Mouse (Mus musculus) cortical plate, adult 2 months (tissue): Measurements from ENCODE around the gene Necab3.

Experiments
- CTCF ChIP-seq: fragments of 200-500 bp; IDR thresholded peaks from 2 replicates; pipeline ENCODE4 v1.5.1; 2011; ENCODE audit warnings: mild to moderate bottlenecking, control low read depth, low read length; ENCODE audit not compliant: insufficient read depth; ENCODE audit errors: extremely low read depth
- POLR2A ChIP-seq: fragments of 200-500 bp; IDR thresholded peaks from 2 replicates; pipeline ENCODE4 v1.6.1; 2011; ENCODE audit warnings: mild to moderate bottlenecking, low read length, control low read depth; ENCODE audit not compliant: insufficient read depth; ENCODE audit errors: extremely low read depth

- TF ChIP-seq POLR2A (no peak), CTCF (no peak)
Observed at GRCm38 (mm10) chr2:154551476-154551875, 7.2 kb downstream of the Necab3 start, which contains the start of gene Actl10.
